Mouse (Mus musculus) left cerebral cortex, postnatal 14 days (tissue): ENCODE data around the gene Vmn2r56. TPM values are rescaled to one million over a fixed set of nuclear protein-coding genes. Genes with fewer than 3 reads are reported as not detected.
"Not testable (repeated sequence)": the region's sequence is repeated elsewhere in the genome, so short reads cannot be mapped to it uniquely, and the experiment has no call there.

Source experiments
- DNase-seq, 2 experiments: peaks; one replicate each; pipeline ENCODE4 v3.0.0; 2021 to 2022; ENCODE audit warnings: low spot score in 2 of 2, mixed read lengths in 1 of 2
- intact Hi-C: fragments of 180-260 bp; cut with DNase I; formaldehyde crosslinking; loops from one replicate; pipeline ENCODE4 v1.15.1; 2025
- long read RNA-seq, 2 experiments: library from polyadenylated mRNA; stranded (forward); transcript quantifications; one replicate each; pipeline ENCODE4 v2.0.0; 2021
- total RNA-seq, 2 experiments: library from RNA; stranded (reverse); gene quantifications; 2 replicates each; pipeline ENCODE4 v1.2.3; 2021

Gene Vmn2r56
- total RNA-seq, result not detected
- long read RNA-seq, experiment 1, result 0 reads
- long read RNA-seq, experiment 2, result 0 reads

- intact Hi-C loops, result no loop called here
- no peak for DNase-seq
Observed at GRCm38 (mm10) chr7:12734904-12735303, at the start of gene Vmn2r56. Gene Vmn2r56 (minus strand): TSS chr7:12735004.

- peak; percentile 88 to 94 for DNase-seq
- intact Hi-C loops, result no loop called here
Observed at GRCm38 (mm10) chr7:12780151-12780830, 45.5 kb upstream of the Vmn2r56 start.

- intact Hi-C loops, result no loop called here
- DNase-seq, result no peak
Observed at GRCm38 (mm10) chr7:12779782-12780150, 45.0 kb upstream of the Vmn2r56 start.

GRCm38 (mm10) chr7:12779141-12779540 lies 44.3 kb upstream of the Vmn2r56 start:
- DNase-seq, result peak in 1 of 2 experiments; percentile 31

GRCm38 (mm10) chr7:12774606-12775005 lies 39.8 kb upstream of the Vmn2r56 start:
- intact Hi-C loops, result no loop called here
- DNase-seq, result peak; percentile 13 to 39

More at GRCm38 (mm10) chr7:12779141-12779540, 44.3 kb upstream of the Vmn2r56 start:
- intact Hi-C loops, result no loop called here

- intact Hi-C loops, result no loop called here
- DNase-seq, result no peak
Observed at GRCm38 (mm10) chr7:12774111-12774510, 39.3 kb upstream of the Vmn2r56 start.

- intact Hi-C loops, result no loop called here
- DNase-seq, result no peak
Observed at GRCm38 (mm10) chr7:12749431-12750198, 14.8 kb upstream of the Vmn2r56 start.

GRCm38 (mm10) chr7:12684903-12685302 lies 49.9 kb downstream of the Vmn2r56 start, which contains the start of gene Vmn2r55:
Gene Vmn2r55 (minus strand): TSS chr7:12685003.
- DNase-seq, intact Hi-C loops: not testable (repeated sequence)

GRCm38 (mm10) chr7:12640219-12640618 lies 94.6 kb downstream of the Vmn2r56 start, which contains the start of gene Vmn2r54:
Gene Vmn2r54 (minus strand): TSS chr7:12640319.
- intact Hi-C loops, DNase-seq: not testable (repeated sequence)

Other genes with a start within 250 kb of the Vmn2r56 start
- not detected for gene 2900092C05Rik, start 222.5 kb downstream of the Vmn2r56 start, total RNA-seq
- gene Vmn2r53, start 126.2 kb downstream of the Vmn2r56 start, total RNA-seq, result under 1 TPM; 0.02 to 0.04 TPM
- not detected for gene Vmn2r54, start 94.7 kb downstream of the Vmn2r56 start, total RNA-seq
- not detected for gene Vmn2r55, start 50.0 kb downstream of the Vmn2r56 start, total RNA-seq
- 10 to 100 TPM; 14.7 to 17.6 TPM for gene Zscan18, start 68.6 kb upstream of the Vmn2r56 start, total RNA-seq
- gene Zfp329, start 83.9 kb upstream of the Vmn2r56 start, total RNA-seq, result 10 to 100 TPM; 19.4 to 20.1 TPM
- gene Zfp110, start 99.8 kb upstream of the Vmn2r56 start, total RNA-seq, result 10 to 100 TPM; 10.5 to 11.1 TPM
- 1 to 10 TPM; 7.1 to 7.4 TPM for gene Zfp128, start 146.2 kb upstream of the Vmn2r56 start, total RNA-seq
- 10 to 100 TPM; 12.2 to 13.4 TPM for gene Zscan22, start 162.8 kb upstream of the Vmn2r56 start, total RNA-seq
- 100 to 1,000 TPM; 363 to 401 TPM for gene Rps5, start 187.3 kb upstream of the Vmn2r56 start, total RNA-seq
- 1 to 10 TPM; 1.1 to 1.4 TPM for gene Rnf225, start 192.4 kb upstream of the Vmn2r56 start, total RNA-seq
- gene Zfp324, start 230.8 kb upstream of the Vmn2r56 start, total RNA-seq, result 10 to 100 TPM; 13.4 to 13.6 TPM
- 1 to 10 TPM; 7.1 to 8.5 TPM for gene Zfp446, start 242.8 kb upstream of the Vmn2r56 start, total RNA-seq